Mouse (Mus musculus) embryo, embryonic 10.5 days (tissue): ENCODE data around the gene Wdsub1.

ENCODE experiments used
- DNase-seq: peaks from one replicate; pipeline ENCODE4 v3.0.0-alpha.2; 2015; ENCODE audit warnings: low spot score

Gene Wdsub1

GRCm38 (mm10) chr2:59805595-59805994 lies 76.8 kb downstream of the Wdsub1 start:
- no peak for DNase-seq

GRCm38 (mm10) chr2:59802722-59803387 lies 79.5 kb downstream of the Wdsub1 start:
- DNase-seq, result no peak
